Mouse (Mus musculus) Patski (cell line): ENCODE results near the gene Dmrt1. TPM values are rescaled to one million over a fixed set of nuclear protein-coding genes. Genes with fewer than 3 reads are reported as not detected.
"Not testable (repeated sequence)": the region's sequence is repeated elsewhere in the genome, so short reads cannot be mapped to it uniquely, and the experiment has no call there.

ENCODE experiments used
- ATAC-seq: fragments of 100-300 bp; one replicate; pipeline ENCODE4 v1.8.0; 2021
- CTCF ChIA-PET: fragments of 350-600 bp; sonication (Branson Sonifier 250); formaldehyde crosslinking; loops from one replicate; lab custom pipeline; 2022; ENCODE audit warnings: inconsistent platforms; lab: Charles Lee
- POLR2A ChIA-PET: fragments of 350-600 bp; sonication (Branson Sonifier 250); formaldehyde crosslinking; loops from one replicate; lab custom pipeline; 2022; ENCODE audit warnings: antibody characterized with exemption, inconsistent platforms; lab: Charles Lee
- DNase-seq: peaks from one replicate; pipeline ENCODE4 v3.0.0-alpha.2; 2011; ENCODE audit warnings: low read depth, low spot score
- H3K27me3 ChIP-seq: fragments of 371-371 bp; one replicate; pipeline ENCODE4 v1.5.1; 2021
- CTCF ChIP-seq: fragments of 100-300 bp; IDR thresholded peaks from one replicate; pipeline ENCODE4 v1.5.1; 2021
- in situ Hi-C: fragments of 300-500 bp; cut with MboI; formaldehyde crosslinking; loops from 3 replicates; pipeline ENCODE4 v1.11.1; 2018; ENCODE audit warnings: low pct_unique_long_range_greater_than_20kb, mixed read lengths
- polyA plus RNA-seq: library from polyadenylated mRNA; unstranded; gene quantifications from one replicate; pipeline ENCODE4 v1.2.3, GENCODE M21; 2021

The Dmrt1 gene
- polyA plus RNA-seq, result not detected

DNA sequence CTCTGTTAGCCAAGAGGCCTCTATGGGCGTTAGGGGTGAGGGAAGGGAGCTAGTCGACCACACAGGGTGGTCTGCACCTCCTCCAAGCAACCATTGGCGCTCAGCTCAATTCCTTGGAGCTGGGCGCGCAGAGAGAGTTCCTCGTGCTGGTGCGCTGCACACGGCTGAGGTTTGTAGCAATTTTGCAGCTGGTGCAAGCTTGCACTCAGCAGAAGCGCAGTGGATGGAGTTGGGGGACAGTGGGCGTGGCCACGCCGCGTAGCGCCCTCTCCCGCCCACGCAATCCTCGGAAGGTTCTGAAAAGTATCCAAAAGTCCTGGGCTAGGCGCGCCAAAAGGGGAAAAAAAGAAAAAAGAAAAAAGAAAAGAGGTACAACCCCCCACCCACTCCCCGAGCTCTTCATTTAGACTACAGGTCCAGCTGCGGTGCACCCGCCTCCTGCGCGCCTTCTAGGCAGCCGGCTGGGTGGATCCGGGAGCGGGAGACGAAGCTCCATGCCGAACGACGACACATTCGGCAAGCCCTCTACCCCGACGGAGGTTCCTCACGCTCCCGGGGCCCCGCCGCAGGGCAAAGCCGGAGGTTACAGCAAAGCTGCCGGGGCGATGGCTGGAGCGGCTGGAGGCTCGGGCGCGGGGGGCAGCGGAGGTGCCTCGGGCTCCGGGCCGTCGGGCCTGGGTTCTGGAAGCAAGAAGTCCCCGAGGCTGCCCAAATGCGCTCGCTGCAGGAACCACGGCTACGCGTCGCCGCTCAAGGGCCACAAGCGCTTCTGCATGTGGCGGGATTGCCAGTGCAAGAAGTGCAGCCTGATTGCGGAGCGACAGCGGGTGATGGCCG is at the start of gene Dmrt1:
TSS of gene Dmrt1 (plus strand) at position 259 of the 837 bp plus-strand sequence.
- peaks cover 74% of the 10 kb centered on the region for H3K27me3 ChIP-seq
- peak; percentile 16 for ATAC-seq
- in situ Hi-C loops, result no loop called here
- POLR2A ChIA-PET, result no interaction called here
- CTCF ChIA-PET, result no interaction called here
- TF ChIP-seq CTCF, result no peak
- no peak for DNase-seq

DNA sequence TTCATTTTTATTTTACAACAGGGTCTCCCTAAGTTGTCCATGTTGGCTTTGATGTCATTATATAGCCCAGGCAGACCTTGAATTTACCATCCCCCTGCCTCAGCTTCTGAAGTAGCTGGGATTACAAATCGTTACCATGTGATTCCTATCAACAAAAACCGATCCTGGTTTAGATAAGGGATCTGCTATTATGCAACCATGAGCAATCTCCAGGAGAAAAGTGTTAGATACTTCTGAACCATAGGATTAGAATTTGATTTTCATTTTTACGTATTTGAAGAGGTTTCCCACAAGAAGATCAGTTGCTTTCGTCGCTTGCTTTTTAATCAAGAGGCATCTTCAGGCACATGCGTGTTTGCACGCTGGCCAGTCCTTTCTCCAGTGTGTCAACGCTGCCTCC is 44.7 kb upstream of the Dmrt1 start:
- H3K27me3 ChIP-seq, result no peaks in the 10 kb centered on the region
- peak; percentile 31 for TF ChIP-seq CTCF
- POLR2A ChIA-PET, result no interaction called here
- CTCF ChIA-PET, result interaction anchor here (5.5 kb wide), 1 partner anchor 10 kb away, joined by 34 read pairs; no protein-coding TSS in a partner anchor
- DNase-seq (no peak), ATAC-seq (no peak)
- in situ Hi-C loops, result loop anchor here (10.0 kb wide), 1 partner anchor 164 kb away; no protein-coding TSS in a partner anchor

DNA sequence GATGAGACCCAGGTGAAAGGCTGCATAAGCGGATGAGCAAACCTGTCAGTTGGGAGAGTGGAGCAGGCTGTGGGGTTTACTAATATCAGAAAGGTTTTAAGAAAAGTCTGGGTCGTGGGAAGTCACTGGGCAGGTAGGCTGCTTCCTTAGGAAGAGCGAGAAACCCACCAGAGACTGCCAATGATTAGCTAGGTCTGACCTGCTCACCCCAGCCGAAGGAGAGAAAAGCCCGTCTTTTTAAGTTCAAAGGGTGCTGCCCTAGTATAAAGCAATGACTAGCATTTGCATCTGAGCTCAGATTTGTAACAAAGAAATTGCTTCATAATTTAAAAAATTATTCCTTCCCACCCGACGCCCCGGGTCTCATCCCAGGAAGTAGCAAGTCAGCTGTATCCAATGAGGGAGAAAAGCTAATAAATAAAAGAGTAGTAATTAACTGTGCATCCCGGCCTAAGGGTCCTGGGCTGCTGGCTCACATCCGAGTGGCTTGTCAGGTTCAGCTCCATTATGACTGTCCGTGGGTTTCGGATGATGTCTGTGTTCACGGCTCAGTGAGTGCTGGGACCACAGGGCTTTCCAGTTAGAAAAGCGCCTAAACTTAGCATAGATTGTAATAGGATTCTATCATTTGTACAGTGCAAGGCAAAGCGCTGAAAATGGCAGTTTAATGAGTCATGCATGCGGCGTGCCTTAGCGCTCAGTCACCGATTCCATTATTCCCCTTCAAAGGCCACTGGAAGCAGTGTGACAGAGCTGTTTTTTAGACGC is 43.7 kb upstream of the Dmrt1 start:
- no peaks in the 10 kb centered on the region for H3K27me3 ChIP-seq
- POLR2A ChIA-PET, result interaction anchor here (0.6 to 0.7 kb wide), 2 partner anchors 16 to 943 kb away, joined by 3 to 4 read pairs; no protein-coding TSS in a partner anchor
- TF ChIP-seq CTCF, result no peak
- CTCF ChIA-PET, result interaction anchor here (1.0 to 5.5 kb wide), 4 partner anchors 8 to 168 kb away, joined by 3 to 34 read pairs (median 4); no protein-coding TSS in a partner anchor
- DNase-seq, result peak; percentile 89
- peak; percentile 99 for ATAC-seq
- in situ Hi-C loops, result loop anchor here (10.0 kb wide), 1 partner anchor 163 kb away; no protein-coding TSS in a partner anchor

DNA sequence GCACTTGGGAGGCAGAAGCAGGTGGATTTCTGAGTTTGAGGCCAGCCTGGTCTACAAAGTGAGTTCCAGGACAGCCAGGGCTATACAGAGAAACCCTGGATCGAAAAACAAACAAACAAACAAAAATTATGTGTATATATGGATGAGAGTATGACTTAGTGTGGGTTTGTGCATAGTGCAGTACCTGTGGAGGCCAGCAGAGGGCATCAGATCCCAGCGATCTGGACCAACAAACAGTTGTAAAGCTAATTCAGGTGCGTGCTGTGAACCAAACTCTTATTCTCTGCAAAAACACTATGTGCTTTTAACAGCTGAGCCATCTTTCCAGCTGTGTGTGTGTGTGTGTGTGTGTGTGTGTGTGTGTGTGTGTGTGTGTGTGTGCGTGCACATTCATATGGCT is 29.6 kb upstream of the Dmrt1 start:
- ATAC-seq, DNase-seq, in situ Hi-C loops: not testable (repeated sequence)
- TF ChIP-seq CTCF, result peak; percentile 52
- ChIA-PET CTCF (interaction anchor here (1.0 kb wide), 1 partner anchor 10 kb away, joined by 4 read pairs; no protein-coding TSS in a partner anchor), POLR2A (interaction anchor here (1.1 kb wide), 1 partner anchor 34 kb away, joined by 3 read pairs; no protein-coding TSS in a partner anchor)
- peaks cover 19% of the 10 kb centered on the region for H3K27me3 ChIP-seq

DNA sequence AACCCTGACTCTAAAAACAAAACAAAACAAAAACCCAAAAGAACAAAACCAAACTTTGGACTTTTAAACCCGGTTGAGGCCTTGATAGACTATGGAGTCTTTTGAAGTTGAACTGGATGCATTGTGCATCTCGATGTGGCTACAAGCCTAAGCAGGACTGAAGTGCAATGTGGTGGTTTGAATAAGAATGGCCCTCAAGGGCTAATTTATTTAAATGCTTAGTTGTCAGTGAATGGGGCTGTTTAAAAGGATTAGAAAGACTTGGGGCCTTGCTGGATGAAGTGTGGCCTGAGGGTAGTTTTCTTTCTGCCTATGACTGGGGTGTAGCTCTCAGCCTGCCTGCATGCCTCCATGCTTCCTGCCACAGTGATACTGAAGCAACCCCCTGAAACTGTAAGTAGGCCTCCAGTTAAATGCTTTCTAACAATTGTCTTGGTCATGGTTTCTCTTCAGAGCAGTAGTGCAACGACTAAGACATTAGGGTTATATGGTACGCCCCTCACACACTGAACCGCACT is 26.2 kb upstream of the Dmrt1 start:
- in situ Hi-C loops, result no loop called here
- TF ChIP-seq CTCF, result no peak
- no peak for DNase-seq
- H3K27me3 ChIP-seq, result peaks cover 33% of the 10 kb centered on the region
- POLR2A ChIA-PET, result no interaction called here
- no peak for ATAC-seq
- CTCF ChIA-PET, result no interaction called here

DNA sequence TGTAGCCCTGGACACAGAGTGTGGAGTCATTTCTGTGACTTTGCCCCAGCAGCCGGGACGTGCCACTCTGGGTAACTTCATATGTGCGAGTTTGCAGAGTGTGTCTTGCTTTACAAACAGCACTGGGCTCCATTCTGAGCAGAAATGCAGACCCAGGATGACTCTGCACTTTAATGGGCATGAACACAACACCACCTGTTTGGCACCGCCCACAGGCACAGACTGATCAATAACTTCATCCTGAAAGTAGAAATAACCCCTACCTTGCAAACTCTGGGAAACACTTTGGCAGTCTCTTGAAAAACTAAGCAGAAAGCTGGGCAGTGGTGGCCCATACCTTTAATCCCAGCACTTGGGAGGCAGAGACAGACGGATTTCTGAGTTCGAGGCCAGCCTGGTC is 24.6 kb upstream of the Dmrt1 start:
- DNase-seq (no peak), ATAC-seq (no peak)
- H3K27me3 ChIP-seq, result peaks cover 37% of the 10 kb centered on the region
- in situ Hi-C loops, result no loop called here
- CTCF ChIA-PET, result no interaction called here
- no peak for TF ChIP-seq CTCF
- POLR2A ChIA-PET, result no interaction called here

DNA sequence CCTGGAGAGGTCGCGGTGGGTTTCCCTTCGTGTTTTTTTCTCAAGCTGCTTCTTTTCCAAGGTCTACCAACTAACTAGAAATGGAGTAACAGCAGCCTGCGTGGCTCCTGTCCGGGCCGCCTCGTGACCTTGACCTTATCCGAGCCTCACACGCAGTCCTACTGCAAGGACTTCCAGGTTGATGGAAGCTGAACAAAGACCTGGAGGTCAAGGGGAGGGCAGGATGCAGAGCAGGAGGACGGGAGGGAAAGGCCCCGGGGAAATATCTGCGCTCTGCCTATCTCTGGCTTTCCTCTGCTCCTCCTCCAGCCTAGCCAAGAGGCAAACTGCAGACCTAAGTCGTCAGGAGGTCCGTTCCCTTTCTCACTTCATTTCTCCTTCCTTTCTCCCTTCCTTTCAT is 18.9 kb upstream of the Dmrt1 start:
- no peak for DNase-seq
- in situ Hi-C loops, result no loop called here
- ChIA-PET CTCF (interaction anchor here (0.9 kb wide), 1 partner anchor 12 kb away, joined by 3 read pairs; no protein-coding TSS in a partner anchor), POLR2A (no interaction called here)
- H3K27me3 ChIP-seq, result peaks cover 44% of the 10 kb centered on the region
- no peak for TF ChIP-seq CTCF
- ATAC-seq, result no peak

DNA sequence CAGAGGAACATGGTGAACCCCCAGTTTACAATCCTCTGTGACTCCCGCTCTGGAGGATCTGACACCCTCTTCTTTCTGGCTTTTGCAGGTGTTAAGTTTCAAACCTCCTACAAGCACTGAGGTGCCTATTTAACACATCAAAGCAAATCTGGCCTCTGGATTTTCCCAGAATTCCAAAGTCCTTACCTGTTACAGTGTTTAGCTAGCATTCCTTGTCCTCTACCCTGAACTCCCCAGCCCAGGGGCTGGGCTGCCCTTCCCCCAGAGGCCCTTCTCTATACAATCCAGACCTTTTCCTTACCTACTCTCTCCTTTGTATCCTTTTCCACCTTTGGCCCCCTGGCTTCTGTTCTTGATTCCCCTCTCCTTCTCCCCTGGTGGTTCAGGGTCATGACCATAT is 18.1 kb upstream of the Dmrt1 start:
- in situ Hi-C loops, result no loop called here
- H3K27me3 ChIP-seq, result peaks cover 40% of the 10 kb centered on the region
- POLR2A ChIA-PET, result no interaction called here
- no peak for TF ChIP-seq CTCF
- CTCF ChIA-PET, result interaction anchor here (0.9 kb wide), 1 partner anchor 11 kb away, joined by 3 read pairs; no protein-coding TSS in a partner anchor
- ATAC-seq (no peak), DNase-seq (no peak)

DNA sequence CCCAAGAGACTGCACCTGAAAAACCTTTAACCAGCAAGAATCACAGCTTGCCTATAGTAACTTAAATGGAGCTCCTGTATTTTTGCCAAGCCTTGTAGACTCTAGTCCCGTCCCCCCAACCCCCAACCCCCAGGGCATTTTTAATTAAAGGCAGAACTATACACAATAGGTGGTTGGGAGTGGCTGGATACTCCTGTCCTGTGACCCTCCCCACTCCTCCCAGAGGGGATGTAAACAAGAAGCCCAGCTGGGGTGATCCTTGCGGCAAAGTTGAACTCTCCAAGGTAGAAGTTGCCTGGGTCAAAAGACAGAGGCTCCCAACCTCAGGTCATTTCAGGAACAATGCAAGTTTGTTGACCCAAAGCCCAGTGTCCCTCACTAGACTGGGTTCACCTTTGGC is 16.9 kb upstream of the Dmrt1 start:
- peaks cover 48% of the 10 kb centered on the region for H3K27me3 ChIP-seq
- no peak for TF ChIP-seq CTCF
- ChIA-PET CTCF (no interaction called here), POLR2A (no interaction called here)
- DNase-seq (no peak), ATAC-seq (no peak)
- in situ Hi-C loops, result no loop called here

DNA sequence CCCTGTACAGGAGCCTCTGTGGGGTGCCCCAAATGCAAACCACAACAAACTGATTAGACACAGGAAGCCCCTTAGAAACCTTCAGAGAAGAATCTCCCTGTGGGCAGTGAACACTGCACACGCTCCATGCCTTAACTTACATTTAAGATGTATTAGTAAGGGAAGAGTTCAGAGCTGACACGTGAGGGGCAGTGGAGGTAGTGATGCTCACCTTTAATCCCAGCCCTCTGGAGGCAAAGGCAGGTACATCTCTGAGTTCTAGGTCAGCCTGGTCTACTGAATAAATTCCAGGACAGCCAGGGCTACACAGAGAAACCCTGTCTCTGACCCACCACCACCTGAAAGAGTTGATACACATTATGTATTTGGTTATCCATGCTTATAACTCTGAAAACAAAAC is 15.9 kb upstream of the Dmrt1 start:
- TF ChIP-seq CTCF, result no peak
- POLR2A ChIA-PET, result no interaction called here
- DNase-seq (no peak), ATAC-seq (no peak)
- CTCF ChIA-PET, result no interaction called here
- in situ Hi-C loops, result no loop called here
- H3K27me3 ChIP-seq, result peaks cover 54% of the 10 kb centered on the region
